Mouse (Mus musculus): ENCODE measurements around the gene Catspere2.

The Catspere2 gene

GRCm38 (mm10) chr1:178219166-178220077 lies 236.2 kb downstream of the Catspere2 start:
- no peak for DNase-seq
